Mouse (Mus musculus) adrenal gland, adult 8-10 months (tissue): ENCODE data around the gene Zfp446. TPM values are rescaled to one million over a fixed set of nuclear protein-coding genes. Genes with fewer than 3 reads are reported as not detected.
A peak's percentile ranks its signal among the peaks of the same experiment; 100 is the strongest.

Experiments used
- DNase-seq: peaks from one replicate; pipeline ENCODE4 v3.0.0; 2022
- total RNA-seq, 4 experiments: library from RNA; stranded (reverse); gene quantifications; 2 replicates each; pipeline ENCODE4 v1.2.4; 2022

Gene Zfp446
- total RNA-seq, 4 experiments from 2014 or later, result 6.9 to 12.6 (median 10.1) TPM

DNA sequence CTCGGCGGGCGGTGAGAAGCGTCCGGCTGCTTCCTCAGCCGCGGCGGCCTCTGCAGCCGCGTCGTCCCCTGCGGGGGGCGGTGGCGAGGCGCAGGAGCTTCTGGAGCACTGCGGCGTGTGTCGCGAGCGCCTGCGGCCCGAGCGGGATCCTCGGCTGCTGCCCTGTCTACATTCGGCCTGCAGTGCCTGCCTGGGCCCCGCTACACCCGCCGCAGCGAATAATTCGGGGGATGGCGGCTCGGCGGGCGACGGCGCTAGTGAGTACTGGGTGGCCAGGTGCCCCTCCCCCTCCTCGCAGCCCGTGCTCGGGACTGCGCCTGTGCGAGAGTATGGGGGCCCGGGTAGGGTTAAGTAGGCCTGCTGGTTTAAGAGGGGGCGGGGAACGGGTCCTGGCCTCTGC lies 47.2 kb downstream of the Zfp446 start:
- peak; percentile 71 for DNase-seq

DNA sequence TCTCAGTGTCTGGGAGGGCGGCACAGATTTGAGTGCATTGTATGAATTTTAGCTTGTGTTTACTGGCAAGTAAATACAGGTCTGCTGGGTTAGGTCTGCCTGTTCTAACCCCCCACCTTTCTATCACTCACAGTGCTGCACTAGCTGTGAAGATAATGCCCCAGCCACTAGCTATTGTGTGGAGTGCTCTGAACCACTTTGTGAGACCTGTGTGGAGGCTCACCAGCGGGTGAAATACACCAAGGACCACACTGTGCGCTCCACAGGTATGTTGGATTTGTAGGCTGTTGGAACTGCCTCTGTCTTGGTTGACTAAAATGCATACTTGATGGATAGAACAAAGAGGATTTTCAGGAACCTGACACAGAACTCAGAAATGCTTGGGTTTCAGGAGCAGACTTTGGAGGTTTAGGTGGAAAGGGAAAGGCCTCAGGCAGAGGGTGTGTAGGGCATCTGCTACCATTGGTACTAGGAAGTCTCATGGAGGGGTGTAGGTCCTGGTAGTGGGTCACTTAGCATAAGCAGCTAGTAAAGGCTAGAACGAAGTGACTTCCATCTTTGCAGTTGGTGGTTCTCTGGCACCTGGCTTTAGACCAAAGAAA lies 48.0 kb downstream of the Zfp446 start:
- DNase-seq, result no peak

GRCm38 (mm10) chr7:13028986-13029385 lies 51.3 kb downstream of the Zfp446 start:
- no peak for DNase-seq

DNA sequence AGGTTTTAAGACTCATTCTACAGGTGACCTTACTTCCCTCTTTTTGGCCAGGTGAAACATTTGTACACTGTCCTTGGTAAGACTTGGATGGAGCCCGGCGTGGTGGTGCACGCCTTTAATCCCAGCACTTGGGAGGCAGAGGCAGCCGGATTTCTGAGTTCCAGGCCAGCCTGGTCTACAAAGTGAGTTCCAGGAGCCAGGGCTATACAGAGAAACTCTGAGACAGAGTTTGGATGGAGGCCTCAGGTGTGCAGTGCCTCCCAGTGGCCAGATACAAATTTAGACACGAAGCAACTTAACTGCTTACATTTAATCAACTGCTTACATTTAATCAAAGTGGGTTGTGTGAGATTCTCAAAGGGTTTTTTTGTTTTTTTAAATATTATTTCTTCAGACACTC lies 53.4 kb downstream of the Zfp446 start:
- peak; percentile 17 for DNase-seq

- no peak for DNase-seq
Measured at GRCm38 (mm10) chr7:13031983-13032382, 54.3 kb downstream of the Zfp446 start.

DNA sequence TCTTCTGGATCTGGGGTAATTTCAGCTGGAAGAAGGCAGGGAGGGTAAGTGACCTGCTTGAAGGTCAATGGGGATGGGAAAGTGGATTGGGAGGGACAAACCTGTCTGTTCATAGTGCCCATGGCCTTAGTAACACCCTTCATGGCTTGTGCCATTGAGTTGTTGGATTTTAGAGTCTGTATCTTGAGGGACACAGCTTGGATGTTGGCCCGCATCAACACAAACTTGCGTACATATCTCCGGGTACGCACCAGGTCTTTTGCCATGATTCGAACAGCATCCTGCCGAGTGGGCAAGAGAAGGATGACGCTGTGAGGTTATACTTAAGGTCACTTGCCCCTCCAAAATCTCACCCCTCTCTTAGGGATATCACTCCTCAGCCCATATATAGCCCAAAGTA lies 54.9 kb downstream of the Zfp446 start:
- DNase-seq, result no peak

DNA sequence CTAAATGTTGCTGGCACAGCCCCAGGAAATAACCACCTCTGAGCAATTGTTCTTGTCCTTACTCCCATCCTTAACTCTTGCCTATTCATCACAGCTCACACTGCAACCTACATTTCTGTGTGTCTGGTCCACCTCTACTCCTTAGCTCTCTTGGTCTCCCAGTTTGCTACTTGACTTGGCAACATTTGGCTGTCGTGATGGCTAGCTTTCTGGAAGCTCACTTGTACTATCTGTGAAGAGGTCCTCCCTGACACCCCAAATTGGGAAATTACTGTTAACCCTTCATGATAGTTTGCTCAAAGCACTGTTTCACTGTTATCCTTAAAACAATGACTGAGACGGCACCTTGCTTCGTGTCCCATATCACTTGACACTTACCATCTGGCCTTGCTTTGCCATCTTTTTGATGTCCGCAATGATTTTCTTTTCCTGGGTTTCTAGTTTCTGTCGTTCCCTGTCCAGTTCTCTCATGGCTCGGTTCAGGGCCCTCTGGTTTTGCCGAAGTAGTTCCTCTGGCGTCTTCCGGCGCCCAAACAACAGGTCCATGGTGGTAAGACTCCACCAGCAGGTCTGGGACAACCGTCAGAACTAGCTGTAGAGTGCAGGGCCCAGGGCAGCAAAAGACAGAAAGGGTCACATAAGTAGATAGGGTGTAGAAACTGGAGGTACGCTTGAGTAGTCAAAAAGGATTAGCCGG lies 56.0 kb downstream of the Zfp446 start:
- DNase-seq, result no peak

- DNase-seq, result peak; percentile 98
Measured at GRCm38 (mm10) chr7:13034148-13034977, 56.7 kb downstream of the Zfp446 start, which contains the start of gene Chmp2a. Gene Chmp2a, minus strand, starts transcription at chr7:13034807.

Other genes with a start within 250 kb of the Zfp446 start
- gene Vmn2r56, start 242.8 kb upstream of the Zfp446 start, total RNA-seq, result under 1 TPM in 1 of 4 experiments, not detected in 3; 0.06 TPM
- gene Zscan18, start 174.2 kb upstream of the Zfp446 start, total RNA-seq, result 1 to 10 TPM; 6.0 to 7.8 (median 7.3) TPM
- gene Zfp329, start 159.0 kb upstream of the Zfp446 start, total RNA-seq, result 10 to 100 TPM; 10.8 to 15.6 (median 13.4) TPM
- gene Zfp110, start 143.1 kb upstream of the Zfp446 start, total RNA-seq, result 10 to 100 TPM; 23.0 to 30.1 (median 25.8) TPM
- gene Zfp128, start 96.7 kb upstream of the Zfp446 start, total RNA-seq, result 1 to 10 TPM; 3.5 to 6.3 (median 4.1) TPM
- gene Zscan22, start 80.0 kb upstream of the Zfp446 start, total RNA-seq, result 10 to 100 TPM; 12.0 to 19.1 (median 16.4) TPM
- gene Rps5, start 55.6 kb upstream of the Zfp446 start, total RNA-seq, result 100 to 1,000 TPM; 901 to 965 (median 918) TPM
- gene Rnf225, start 50.4 kb upstream of the Zfp446 start, total RNA-seq, result under 1 TPM; 0.20 to 0.38 (median 0.34) TPM
- gene Zfp324, start 12.0 kb upstream of the Zfp446 start, total RNA-seq, result 10 to 100 TPM; 11.9 to 15.8 (median 13.8) TPM
- under 1 TPM in 2 of 4 experiments, not detected in 2; 0.18 to 0.32 TPM for gene Slc27a5, start 20.3 kb downstream of the Zfp446 start, total RNA-seq
- gene Trim28, start 21.3 kb downstream of the Zfp446 start, total RNA-seq, result 100 to 1,000 TPM; 223 to 300 (median 260) TPM
- gene Zbtb45, start 32.2 kb downstream of the Zfp446 start, total RNA-seq, result 10 to 100 TPM; 15.2 to 19.9 (median 17.5) TPM
- gene Chmp2a, start 57.0 kb downstream of the Zfp446 start, total RNA-seq, result 100 to 1,000 TPM; 235 to 249 (median 240) TPM
- gene Ube2m, start 60.4 kb downstream of the Zfp446 start, total RNA-seq, result 100 to 1,000 TPM; 168 to 169 (median 168) TPM
- 1 to 10 TPM; 3.2 to 7.5 (median 5.9) TPM for gene Mzf1, start 76.9 kb downstream of the Zfp446 start, total RNA-seq
- not detected for gene Vmn1r85, start 117.3 kb downstream of the Zfp446 start, total RNA-seq
- gene Vmn1r86, start 142.1 kb downstream of the Zfp446 start, total RNA-seq, result not detected
- gene Vmn1r87, start 162.3 kb downstream of the Zfp446 start, total RNA-seq, result not detected
- under 1 TPM; 0.05 to 0.17 (median 0.10) TPM for gene Vmn1r88, start 181.7 kb downstream of the Zfp446 start, total RNA-seq
- not detected for gene Vmn1r89, start 235.2 kb downstream of the Zfp446 start, total RNA-seq